27 mouse cellular contexts compared by ENCODE assay signal in genomic region chr6:24504141-24504540, GRCm38 (mm10). TPM values are rescaled to one million over a fixed set of nuclear protein-coding genes. Genes with fewer than 3 reads are reported as not detected.
"Had no signal": no experiment of that assay in that cellular context is flagged by ENCODE, and none has a peak within 500 bp of the region (broad histone marks: within the 10 kb centered on the region; RNA-seq: fewer than 3 reads in every experiment).

No protein-coding gene starts in this region.

- H3K27me3 ChIP-seq: kidney, embryonic 15.5 days; limb, embryonic 13.5 days; liver, embryonic 12.5 days; liver, embryonic 15.5 days; midbrain, embryonic 13.5 days; neural tube, embryonic 13.5 days; stomach, embryonic 15.5 days had no signal

- ATAC-seq: liver, embryonic 12.5 days; midbrain, embryonic 13.5 days had no signal

- H3K9ac ChIP-seq: kidney, embryonic 15.5 days; limb, embryonic 13.5 days; liver, embryonic 12.5 days; liver, embryonic 15.5 days; midbrain, embryonic 13.5 days; neural tube, embryonic 13.5 days; stomach, embryonic 15.5 days had no signal

- DNase-seq: kidney, adult 11 months; kidney, adult 8-10 months; kidney, postnatal 10 days; kidney, postnatal 36 days; layer of hippocampus, postnatal 36 days; liver; lung, adult 18-20 months; retina, postnatal 1 day; right cerebral cortex, postnatal 25 days; spleen, adult 18-20 months; thymus, postnatal 36 days had no signal

- H3K36me3 ChIP-seq: kidney, embryonic 15.5 days; limb, embryonic 10.5 days; limb, embryonic 13.5 days; liver, embryonic 12.5 days; liver, embryonic 15.5 days; midbrain, embryonic 13.5 days; neural tube, embryonic 13.5 days; stomach, embryonic 15.5 days had no signal

- H3K9me3 ChIP-seq: kidney, embryonic 15.5 days; limb, embryonic 10.5 days; limb, embryonic 13.5 days; liver, embryonic 12.5 days; liver, embryonic 15.5 days; midbrain, embryonic 13.5 days; neural tube, embryonic 13.5 days; stomach, embryonic 15.5 days had no signal

- H3K4me1 ChIP-seq: kidney, embryonic 15.5 days; limb, embryonic 10.5 days; limb, embryonic 13.5 days; liver, embryonic 12.5 days; liver, embryonic 15.5 days; midbrain, embryonic 13.5 days; neural tube, embryonic 13.5 days; stomach, embryonic 15.5 days had no signal

- H3K27ac ChIP-seq: kidney, embryonic 15.5 days; left cerebral cortex, adult 2 months; limb, embryonic 10.5 days; limb, embryonic 13.5 days; liver, embryonic 12.5 days; liver, embryonic 15.5 days; macrophage; midbrain, embryonic 13.5 days; neural tube, embryonic 13.5 days; stomach, embryonic 15.5 days had no signal

- H3K4me2 ChIP-seq: kidney, embryonic 15.5 days; limb, embryonic 13.5 days; liver, embryonic 12.5 days; liver, embryonic 15.5 days; midbrain, embryonic 13.5 days; neural tube, embryonic 13.5 days; stomach, embryonic 15.5 days had no signal

- H3K4me3 ChIP-seq: kidney, embryonic 15.5 days; left cerebral cortex, adult 2 months; limb, embryonic 10.5 days; limb, embryonic 13.5 days; liver, embryonic 12.5 days; liver, embryonic 15.5 days; midbrain, embryonic 13.5 days; myocyte; neural tube, embryonic 13.5 days; stomach, embryonic 15.5 days had no signal

RNA-seq across cellular contexts. Expression of gene Iqub, which starts 10.7 kb away (rescaled TPM):
- total RNA-seq: megakaryocyte, adult 5-6 weeks; neutrophil, adult 5-6 weeks had no signal
- polyA plus RNA-seq: limb, embryonic 10.5 days; liver, embryonic 15.5 days; macrophage; myocyte had no signal

RNA-seq across cellular contexts. Expression of gene Asb15, which starts 23.8 kb away (rescaled TPM):
- total RNA-seq: layer of hippocampus, postnatal 10 days; layer of hippocampus, postnatal 36 days; left cerebral cortex, adult 2 months; left cerebral cortex, postnatal 10 days; megakaryocyte, adult 5-6 weeks; monocyte, adult 5-6 weeks; neutrophil, adult 5-6 weeks had no signal
- polyA plus RNA-seq: limb, embryonic 10.5 days; limb, embryonic 13.5 days; macrophage; midbrain, embryonic 13.5 days; neural tube, embryonic 13.5 days; stomach, embryonic 15.5 days had no signal
